Mouse (Mus musculus) heart, adult 2 months (tissue): ENCODE data around the gene Nceh1.

Experiments
- CTCF ChIP-seq: fragments of 200-600 bp; IDR thresholded peaks from 2 replicates; pipeline ENCODE4 v1.8.1; 2022; ENCODE audit warnings: antibody characterized with exemption, mild to moderate bottlenecking, moderate library complexity
- POLR2A ChIP-seq: fragments of 200-500 bp; IDR thresholded peaks from 2 replicates; pipeline ENCODE4 v1.6.1; 2011; ENCODE audit warnings: mild to moderate bottlenecking, low read depth, low read length, control low read depth; ENCODE audit not compliant: insufficient read depth

- TF ChIP-seq CTCF: no peak
- TF ChIP-seq POLR2A: no peak
These were observed 86.4 kb downstream of the Nceh1 start for GRCm38 (mm10) chr3:27269151-27269550.
